Mouse (Mus musculus) myocyte (in vitro differentiated cells): ENCODE data around the gene Disc1. TPM values are rescaled to one million over a fixed set of nuclear protein-coding genes. Genes with fewer than 3 reads are reported as not detected.

Source experiments
- H3K27me3 ChIP-seq: one replicate; pipeline ENCODE4 v1.6.1; 2011; ENCODE audit not compliant: control insufficient read depth, insufficient read depth, insufficient read length
- H3K36me3 ChIP-seq: one replicate; pipeline ENCODE4 v1.6.1; 2011; ENCODE audit not compliant: control insufficient read depth, insufficient read depth
- H3K4me2 ChIP-seq: one replicate; pipeline ENCODE4 v1.6.1; 2011; ENCODE audit warnings: low read depth, control low read depth
- H3K4me3 ChIP-seq: one replicate; pipeline ENCODE4 v1.5.1; 2011; ENCODE audit warnings: mild to moderate bottlenecking, control low read depth, moderate library complexity
- H3K79me2 ChIP-seq: one replicate; pipeline ENCODE4 v1.6.1; 2011; ENCODE audit not compliant: control insufficient read depth, insufficient read depth
- H3ac ChIP-seq: one replicate; pipeline ENCODE4 v1.6.1; 2011; ENCODE audit not compliant: control insufficient read depth, insufficient read length
- CEBPB ChIP-seq: IDR thresholded peaks from 2 replicates; pipeline ENCODE4 v1.6.1; 2011; ENCODE audit warnings: mild to moderate bottlenecking, moderate library complexity; ENCODE audit not compliant: poor library complexity, insufficient read depth, severe bottlenecking
- E2F4 ChIP-seq: IDR thresholded peaks from one replicate; pipeline ENCODE4 v1.6.1; 2011; ENCODE audit warnings: mild to moderate bottlenecking, control low read depth, moderate library complexity; ENCODE audit not compliant: insufficient read depth
- MAX ChIP-seq: IDR thresholded peaks from one replicate; pipeline ENCODE4 v1.6.1; 2011; ENCODE audit warnings: low read depth, mild to moderate bottlenecking, control low read depth
- MYOD1 ChIP-seq, 3 experiments: IDR thresholded peaks; one replicate each; pipeline ENCODE4 v1.6.1; 2011; ENCODE audit warnings: control low read depth in 2 of 3, low read depth in 2 of 3, mild to moderate bottlenecking in 2 of 3, moderate library complexity in 1 of 3; ENCODE audit not compliant: insufficient read length in 2 of 3, control insufficient read depth in 1 of 3
- MYOG ChIP-seq, 3 experiments: IDR thresholded peaks; one replicate each; pipeline ENCODE4 v1.6.1; 2011; ENCODE audit warnings: control low read depth in 2 of 3, low read depth in 2 of 3, mild to moderate bottlenecking in 2 of 3; ENCODE audit not compliant: insufficient read length in 2 of 3, control insufficient read depth in 1 of 3, insufficient read depth in 1 of 3
- POLR2A ChIP-seq: IDR thresholded peaks from one replicate; pipeline ENCODE4 v1.6.1; 2011; ENCODE audit warnings: low read depth, mild to moderate bottlenecking, control low read depth, moderate library complexity; ENCODE audit not compliant: insufficient read length
- POLR2AphosphoS2 ChIP-seq: IDR thresholded peaks from one replicate; pipeline ENCODE4 v1.6.1; 2011; ENCODE audit warnings: low read depth, control low read depth; ENCODE audit not compliant: insufficient read length
- REST ChIP-seq: IDR thresholded peaks from one replicate; pipeline ENCODE4 v1.6.1; 2011; ENCODE audit warnings: mild to moderate bottlenecking, control low read depth, moderate library complexity; ENCODE audit not compliant: insufficient read depth, insufficient read length
- SRF ChIP-seq: IDR thresholded peaks from one replicate; pipeline ENCODE4 v1.6.1; 2011; ENCODE audit warnings: low read depth; ENCODE audit not compliant: control insufficient read depth, insufficient read length
- TCF12 ChIP-seq: IDR thresholded peaks from one replicate; pipeline ENCODE4 v1.6.1; 2011; ENCODE audit warnings: mild to moderate bottlenecking, control low read depth; ENCODE audit not compliant: poor library complexity, insufficient read depth, severe bottlenecking
- TCF3 ChIP-seq: IDR thresholded peaks from one replicate; pipeline ENCODE4 v1.6.1; 2011; ENCODE audit warnings: low read depth, control low read depth; ENCODE audit not compliant: insufficient read length
- USF1 ChIP-seq: IDR thresholded peaks from one replicate; pipeline ENCODE4 v1.6.1; 2011; ENCODE audit warnings: low read depth, mild to moderate bottlenecking, control low read depth, moderate library complexity
- polyA plus RNA-seq: library from polyadenylated mRNA; unstranded; fragments of >200 nt; fragmentation: generic; extraction: Trizol; gene quantifications from one replicate; pipeline ENCODE4 v1.2.1, GENCODE M21; 2012; ENCODE audit warnings: missing spikeins

The Disc1 gene
- polyA plus RNA-seq, 1 experiment: 0.06 TPM

- H3K79me2 ChIP-seq: no peaks in the 10 kb centered on the region
- no peak overlapping the region for H3K4me2 ChIP-seq
- TF ChIP-seq TCF12 (no peak), POLR2AphosphoS2 (no peak), MYOD1 (IDR thresholded peaks at IDR 0.05; ENCODE audit: control insufficient read depth in 1 of 3, insufficient read length in 2 of 3, low read depth in 2 of 3) (no peak), USF1 (no peak), CEBPB (no peak), SRF (no peak), E2F4 (no peak), MAX (no peak), POLR2A (no peak), REST (no peak), MYOG (IDR thresholded peaks at IDR 0.05; ENCODE audit: control insufficient read depth in 1 of 3, insufficient read depth in 1 of 3, insufficient read length in 2 of 3, low read depth in 2 of 3) (no peak), TCF3 (no peak)
- no peaks in the 10 kb centered on the region for H3K27me3 ChIP-seq
- H3K36me3 ChIP-seq: no peaks in the 10 kb centered on the region
- H3K4me3 ChIP-seq: no peak overlapping the region
- H3ac ChIP-seq: no peak overlapping the region
These were observed 133.0 kb downstream of the Disc1 start for GRCm38 (mm10) chr8:125187044-125187443.

- Histone ChIP-seq H3ac (no peak overlapping the region), H3K79me2 (no peaks in the 10 kb centered on the region), H3K36me3 (no peaks in the 10 kb centered on the region), H3K4me2 (no peak overlapping the region), H3K27me3 (no peaks in the 10 kb centered on the region), H3K4me3 (no peak overlapping the region)
- TF ChIP-seq MYOD1 (IDR thresholded peaks at IDR 0.05; ENCODE audit: control insufficient read depth in 1 of 3, insufficient read length in 2 of 3, low read depth in 2 of 3) (no peak), POLR2AphosphoS2 (no peak), USF1 (no peak), MAX (no peak), CEBPB (no peak), TCF12 (no peak), SRF (no peak), E2F4 (no peak), POLR2A (no peak)
These were observed 139.7 kb downstream of the Disc1 start for GRCm38 (mm10) chr8:125193701-125194100.

- Histone ChIP-seq H3ac (no peak overlapping the region), H3K36me3 (no peaks in the 10 kb centered on the region), H3K79me2 (no peaks in the 10 kb centered on the region), H3K4me3 (no peak overlapping the region), H3K4me2 (no peak overlapping the region), H3K27me3 (no peaks in the 10 kb centered on the region)
- TF ChIP-seq TCF3 (no peak), MAX (no peak), MYOG (IDR thresholded peaks at IDR 0.05; ENCODE audit: control insufficient read depth in 1 of 3, insufficient read depth in 1 of 3, insufficient read length in 2 of 3, low read depth in 2 of 3) (no peak), CEBPB (no peak), REST (no peak), E2F4 (no peak), POLR2AphosphoS2 (no peak), MYOD1 (IDR thresholded peaks at IDR 0.05; ENCODE audit: control insufficient read depth in 1 of 3, insufficient read length in 2 of 3, low read depth in 2 of 3) (no peak), POLR2A (no peak), TCF12 (no peak), SRF (no peak)
These were observed 141.1 kb downstream of the Disc1 start for GRCm38 (mm10) chr8:125195121-125195520.

GRCm38 (mm10) chr8:125196573-125197094 lies 142.6 kb downstream of the Disc1 start:
- Histone ChIP-seq H3K36me3 (no peaks in the 10 kb centered on the region), H3K79me2 (no peaks in the 10 kb centered on the region), H3K27me3 (no peaks in the 10 kb centered on the region), H3K4me2 (no peak overlapping the region), H3K4me3 (no peak overlapping the region), H3ac (no peak overlapping the region)
- no peak for TF ChIP-seq TCF3
- TF ChIP-seq CEBPB: no peak
- no peak for TF ChIP-seq MAX
- TF ChIP-seq SRF: no peak
- TF ChIP-seq MYOD1 (IDR thresholded peaks at IDR 0.05; ENCODE audit: control insufficient read depth in 1 of 3, insufficient read length in 2 of 3, low read depth in 2 of 3): no peak
- TF ChIP-seq E2F4: no peak
- TF ChIP-seq POLR2AphosphoS2: no peak
- TF ChIP-seq POLR2A: no peak
- no peak for TF ChIP-seq REST
- no peak for TF ChIP-seq TCF12

- Histone ChIP-seq H3K36me3 (no peaks in the 10 kb centered on the region), H3K4me3 (no peak overlapping the region), H3K4me2 (no peak overlapping the region), H3K79me2 (no peaks in the 10 kb centered on the region), H3ac (no peak overlapping the region), H3K27me3 (no peaks in the 10 kb centered on the region)
- TF ChIP-seq SRF: no peak
- no peak for TF ChIP-seq TCF3
- TF ChIP-seq POLR2AphosphoS2: no peak
- TF ChIP-seq REST: no peak
- TF ChIP-seq MAX: no peak
- no peak for TF ChIP-seq E2F4
- TF ChIP-seq MYOG (IDR thresholded peaks at IDR 0.05; ENCODE audit: control insufficient read depth in 1 of 3, insufficient read depth in 1 of 3, insufficient read length in 2 of 3, low read depth in 2 of 3): no peak
- TF ChIP-seq POLR2A: no peak
- no peak for TF ChIP-seq CEBPB
- TF ChIP-seq MYOD1 (IDR thresholded peaks at IDR 0.05; ENCODE audit: control insufficient read depth in 1 of 3, insufficient read length in 2 of 3, low read depth in 2 of 3): no peak
- TF ChIP-seq TCF12: no peak
- TF ChIP-seq USF1: no peak
These were observed 143.5 kb downstream of the Disc1 start for GRCm38 (mm10) chr8:125197341-125198002.
